Mouse (Mus musculus): ENCODE results near the gene Ccdc92b. TPM values are rescaled to one million over a fixed set of nuclear protein-coding genes. Genes with fewer than 3 reads are reported as not detected.

Ccdc92b gene
- polyA plus RNA-seq, 1 experiment: 0.01 TPM

- Histone ChIP-seq H3K79me3 (ENCODE audit: low read depth) (no peaks in the 10 kb centered on the region), H3K36me3 (ENCODE audit: control insufficient read depth, insufficient read depth) (no peaks in the 10 kb centered on the region), H3K27me3 (ENCODE audit: control insufficient read depth, insufficient read depth, insufficient read length) (peaks cover 55% of the 10 kb centered on the region), H3ac (ENCODE audit: control insufficient read depth, insufficient read length, low read depth) (no peak overlapping the region), H3K79me2 (ENCODE audit: control insufficient read depth, insufficient read depth) (no peaks in the 10 kb centered on the region), H3K4me3 (ENCODE audit: insufficient read depth, poor library complexity, severe bottlenecking) (no peak overlapping the region)
- TF ChIP-seq CEBPB (IDR thresholded peaks at IDR 0.05; ENCODE audit: low read depth): no peak
- no peak for TF ChIP-seq MYOG (IDR thresholded peaks at IDR 0.05; ENCODE audit: control insufficient read depth, extremely low read depth, insufficient read length)
- no peak for TF ChIP-seq MAX (IDR thresholded peaks at IDR 0.05)
- TF ChIP-seq FOSL1 (IDR thresholded peaks at IDR 0.05; ENCODE audit: insufficient read depth, low read length, poor library complexity, severe bottlenecking): no peak
- no peak for TF ChIP-seq MYOD1 (IDR thresholded peaks at IDR 0.05; ENCODE audit: control insufficient read depth, insufficient read length, low read depth)
- TF ChIP-seq CTCF (IDR thresholded peaks at IDR 0.05; ENCODE audit: control insufficient read depth, insufficient read depth, insufficient read length): no peak
- no peak for TF ChIP-seq USF1 (IDR thresholded peaks at IDR 0.05; ENCODE audit: low read depth)
These were observed 29.8 kb upstream of the Ccdc92b start for GRCm38 (mm10) chr11:74589401-74590238.

- H3K79me2 ChIP-seq (ENCODE audit: control insufficient read depth, insufficient read depth): no peaks in the 10 kb centered on the region
- no peak overlapping the region for H3K4me3 ChIP-seq (ENCODE audit: insufficient read depth, poor library complexity, severe bottlenecking)
- no peak overlapping the region for H3ac ChIP-seq (ENCODE audit: control insufficient read depth, insufficient read length, low read depth)
- peaks cover 55% of the 10 kb centered on the region for H3K27me3 ChIP-seq (ENCODE audit: control insufficient read depth, insufficient read depth, insufficient read length)
- no peak for TF ChIP-seq FOSL1 (IDR thresholded peaks at IDR 0.05; ENCODE audit: insufficient read depth, low read length, poor library complexity, severe bottlenecking)
- no peak for TF ChIP-seq USF1 (IDR thresholded peaks at IDR 0.05; ENCODE audit: low read depth)
- TF ChIP-seq CEBPB (IDR thresholded peaks at IDR 0.05; ENCODE audit: low read depth): no peak
- TF ChIP-seq MYOG (IDR thresholded peaks at IDR 0.05; ENCODE audit: control insufficient read depth, extremely low read depth, insufficient read length): no peak
- TF ChIP-seq CTCF (IDR thresholded peaks at IDR 0.05; ENCODE audit: control insufficient read depth, insufficient read depth, insufficient read length): no peak
- no peak for TF ChIP-seq MYOD1 (IDR thresholded peaks at IDR 0.05; ENCODE audit: control insufficient read depth, insufficient read length, low read depth)
- no peaks in the 10 kb centered on the region for H3K36me3 ChIP-seq (ENCODE audit: control insufficient read depth, insufficient read depth)
- H3K79me3 ChIP-seq (ENCODE audit: low read depth): no peaks in the 10 kb centered on the region
These were observed 29.2 kb upstream of the Ccdc92b start for GRCm38 (mm10) chr11:74590239-74590596.

GRCm38 (mm10) chr11:74590691-74591090 lies 28.7 kb upstream of the Ccdc92b start:
- Histone ChIP-seq H3ac (ENCODE audit: control insufficient read depth, insufficient read length, low read depth) (no peak overlapping the region), H3K79me2 (ENCODE audit: control insufficient read depth, insufficient read depth) (no peaks in the 10 kb centered on the region), H3K4me3 (ENCODE audit: insufficient read depth, poor library complexity, severe bottlenecking) (no peak overlapping the region), H3K27me3 (ENCODE audit: control insufficient read depth, insufficient read depth, insufficient read length) (peaks cover 55% of the 10 kb centered on the region), H3K79me3 (ENCODE audit: low read depth) (no peaks in the 10 kb centered on the region), H3K36me3 (ENCODE audit: control insufficient read depth, insufficient read depth) (no peaks in the 10 kb centered on the region)
- TF ChIP-seq CEBPB (IDR thresholded peaks at IDR 0.05; ENCODE audit: low read depth) (no peak), MYOD1 (IDR thresholded peaks at IDR 0.05; ENCODE audit: control insufficient read depth, insufficient read length, low read depth) (no peak), USF1 (IDR thresholded peaks at IDR 0.05; ENCODE audit: low read depth) (no peak), FOSL1 (IDR thresholded peaks at IDR 0.05; ENCODE audit: insufficient read depth, low read length, poor library complexity, severe bottlenecking) (no peak), MAX (IDR thresholded peaks at IDR 0.05) (no peak), MYOG (IDR thresholded peaks at IDR 0.05; ENCODE audit: control insufficient read depth, extremely low read depth, insufficient read length) (no peak), CTCF (IDR thresholded peaks at IDR 0.05; ENCODE audit: control insufficient read depth, insufficient read depth, insufficient read length) (no peak)

GRCm38 (mm10) chr11:74592246-74592645 lies 27.2 kb upstream of the Ccdc92b start:
- H3K79me3 ChIP-seq (ENCODE audit: low read depth): no peaks in the 10 kb centered on the region
- H3K36me3 ChIP-seq (ENCODE audit: control insufficient read depth, insufficient read depth): no peaks in the 10 kb centered on the region
- TF ChIP-seq USF1 (IDR thresholded peaks at IDR 0.05; ENCODE audit: low read depth) (no peak), CTCF (IDR thresholded peaks at IDR 0.05; ENCODE audit: control insufficient read depth, insufficient read depth, insufficient read length) (no peak), FOSL1 (IDR thresholded peaks at IDR 0.05; ENCODE audit: insufficient read depth, low read length, poor library complexity, severe bottlenecking) (no peak), MYOD1 (IDR thresholded peaks at IDR 0.05; ENCODE audit: control insufficient read depth, insufficient read length, low read depth) (no peak), MAX (IDR thresholded peaks at IDR 0.05) (no peak), CEBPB (IDR thresholded peaks at IDR 0.05; ENCODE audit: low read depth) (no peak), MYOG (IDR thresholded peaks at IDR 0.05; ENCODE audit: control insufficient read depth, extremely low read depth, insufficient read length) (no peak)
- H3K79me2 ChIP-seq (ENCODE audit: control insufficient read depth, insufficient read depth): no peaks in the 10 kb centered on the region
- H3K27me3 ChIP-seq (ENCODE audit: control insufficient read depth, insufficient read depth, insufficient read length): peaks cover 48% of the 10 kb centered on the region
- no peak overlapping the region for H3ac ChIP-seq (ENCODE audit: control insufficient read depth, insufficient read length, low read depth)
- H3K4me3 ChIP-seq (ENCODE audit: insufficient read depth, poor library complexity, severe bottlenecking): no peak overlapping the region

GRCm38 (mm10) chr11:74597283-74597989 lies 22.0 kb upstream of the Ccdc92b start:
- H3K4me3 ChIP-seq (ENCODE audit: insufficient read depth, poor library complexity, severe bottlenecking): no peak overlapping the region
- TF ChIP-seq CEBPB (IDR thresholded peaks at IDR 0.05; ENCODE audit: low read depth): no peak
- TF ChIP-seq USF1 (IDR thresholded peaks at IDR 0.05; ENCODE audit: low read depth): no peak
- TF ChIP-seq MYOD1 (IDR thresholded peaks at IDR 0.05; ENCODE audit: control insufficient read depth, insufficient read length, low read depth): no peak
- TF ChIP-seq FOSL1 (IDR thresholded peaks at IDR 0.05; ENCODE audit: insufficient read depth, low read length, poor library complexity, severe bottlenecking): no peak
- no peak for TF ChIP-seq CTCF (IDR thresholded peaks at IDR 0.05; ENCODE audit: control insufficient read depth, insufficient read depth, insufficient read length)
- no peak for TF ChIP-seq MAX (IDR thresholded peaks at IDR 0.05)
- no peak for TF ChIP-seq MYOG (IDR thresholded peaks at IDR 0.05; ENCODE audit: control insufficient read depth, extremely low read depth, insufficient read length)
- H3ac ChIP-seq (ENCODE audit: control insufficient read depth, insufficient read length, low read depth): no peak overlapping the region
- no peaks in the 10 kb centered on the region for H3K79me2 ChIP-seq (ENCODE audit: control insufficient read depth, insufficient read depth)
- H3K27me3 ChIP-seq (ENCODE audit: control insufficient read depth, insufficient read depth, insufficient read length): peaks cover 6% of the 10 kb centered on the region
- H3K79me3 ChIP-seq (ENCODE audit: low read depth): no peaks in the 10 kb centered on the region
- no peaks in the 10 kb centered on the region for H3K36me3 ChIP-seq (ENCODE audit: control insufficient read depth, insufficient read depth)

Data from C2C12 (cell line).